Mouse (Mus musculus) cerebellum, adult 9-11 months (tissue): ENCODE results near the gene Dnajc17.

ENCODE experiments used
- DNase-seq: peaks from one replicate; pipeline ENCODE4 v3.0.0; 2022

Dnajc17 gene

GRCm38 (mm10) chr2:119197493-119197892, 11.1 kb downstream of the Dnajc17 start:
- no peak for DNase-seq

- DNase-seq: no peak
Measured at GRCm38 (mm10) chr2:119196316-119197108, 12.1 kb downstream of the Dnajc17 start.

GRCm38 (mm10) chr2:119194140-119194539, 14.5 kb downstream of the Dnajc17 start:
- peak; percentile 34 for DNase-seq

DNA sequence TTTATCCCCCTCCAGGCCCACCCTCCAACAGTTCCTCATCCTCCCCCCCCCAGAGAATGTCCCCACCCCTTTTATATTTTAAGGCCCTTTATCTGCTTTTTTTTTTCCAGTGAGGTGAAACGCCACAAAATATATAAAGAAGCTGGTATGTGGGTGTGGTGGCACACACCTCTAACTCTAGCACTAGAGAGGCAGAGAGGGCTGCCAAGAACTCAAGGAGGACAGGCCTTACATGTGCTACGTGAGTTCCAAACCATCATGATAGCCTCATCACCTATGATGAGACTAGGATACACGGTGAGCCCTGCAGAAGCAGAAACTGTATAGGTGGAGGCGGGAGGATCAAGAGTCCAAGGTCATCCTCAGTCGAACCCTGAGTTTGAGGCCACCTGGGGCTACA, 17.6 kb downstream of the Dnajc17 start:
- DNase-seq: no peak

GRCm38 (mm10) chr2:119189029-119189710, 19.4 kb downstream of the Dnajc17 start:
- DNase-seq: peak; percentile 87

GRCm38 (mm10) chr2:119182914-119183313, 25.7 kb downstream of the Dnajc17 start:
- no peak for DNase-seq

DNA sequence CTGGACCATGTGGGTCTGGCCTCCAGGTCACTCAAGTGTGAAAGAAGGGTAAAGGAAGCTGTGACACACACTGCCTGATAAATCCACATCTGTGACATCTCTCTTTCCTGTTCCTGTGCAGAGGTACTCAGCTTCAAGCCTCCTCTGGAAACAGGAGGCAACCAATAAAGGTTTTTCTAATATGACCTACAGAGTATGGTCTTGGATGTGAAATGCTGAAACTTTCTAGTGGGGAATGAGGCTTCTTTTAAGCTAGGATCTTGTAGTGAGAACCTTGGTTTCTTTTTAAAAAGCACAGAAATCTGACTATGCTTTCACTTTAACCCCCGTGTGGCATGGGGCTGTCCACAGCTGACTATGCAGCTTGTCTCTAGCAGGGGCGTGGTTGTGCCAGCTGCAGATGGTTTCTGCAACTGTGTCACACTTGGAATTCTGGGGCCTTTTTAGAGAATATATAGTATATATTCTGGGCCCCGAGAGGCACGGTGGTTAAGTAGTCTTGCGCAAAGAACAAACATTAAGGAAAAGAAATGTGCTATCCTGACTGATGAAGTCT, 31.1 kb downstream of the Dnajc17 start:
- no peak for DNase-seq

DNA sequence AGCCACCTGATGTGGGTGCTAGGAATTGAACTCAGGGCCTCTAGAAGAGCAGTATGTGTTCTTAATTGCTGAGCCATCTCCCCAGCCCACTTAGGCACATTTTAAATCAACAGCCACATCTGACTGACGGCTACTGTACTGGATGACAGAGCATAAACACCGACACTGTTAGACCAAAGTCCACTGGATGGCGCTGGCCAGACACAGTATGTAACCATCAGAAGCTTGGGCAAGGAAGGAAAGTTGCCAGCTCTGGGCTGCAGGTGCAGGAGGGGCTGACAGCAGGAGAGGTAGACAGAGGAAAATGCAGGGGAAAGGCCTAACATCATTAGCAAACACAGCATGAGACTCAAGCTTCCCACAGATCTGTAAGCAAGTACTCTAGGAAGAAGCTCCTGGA, 31.8 kb downstream of the Dnajc17 start:
- no peak for DNase-seq

GRCm38 (mm10) chr2:119175614-119176013, 33.0 kb downstream of the Dnajc17 start:
- DNase-seq: no peak

- DNase-seq: no peak
Measured at GRCm38 (mm10) chr2:119174866-119175265, 33.7 kb downstream of the Dnajc17 start.

- DNase-seq: no peak
Measured at GRCm38 (mm10) chr2:119173991-119174651, 34.5 kb downstream of the Dnajc17 start, which contains the start of gene Gm14137. TSS of gene Gm14137 (plus strand) at chr2:119174509.

DNA sequence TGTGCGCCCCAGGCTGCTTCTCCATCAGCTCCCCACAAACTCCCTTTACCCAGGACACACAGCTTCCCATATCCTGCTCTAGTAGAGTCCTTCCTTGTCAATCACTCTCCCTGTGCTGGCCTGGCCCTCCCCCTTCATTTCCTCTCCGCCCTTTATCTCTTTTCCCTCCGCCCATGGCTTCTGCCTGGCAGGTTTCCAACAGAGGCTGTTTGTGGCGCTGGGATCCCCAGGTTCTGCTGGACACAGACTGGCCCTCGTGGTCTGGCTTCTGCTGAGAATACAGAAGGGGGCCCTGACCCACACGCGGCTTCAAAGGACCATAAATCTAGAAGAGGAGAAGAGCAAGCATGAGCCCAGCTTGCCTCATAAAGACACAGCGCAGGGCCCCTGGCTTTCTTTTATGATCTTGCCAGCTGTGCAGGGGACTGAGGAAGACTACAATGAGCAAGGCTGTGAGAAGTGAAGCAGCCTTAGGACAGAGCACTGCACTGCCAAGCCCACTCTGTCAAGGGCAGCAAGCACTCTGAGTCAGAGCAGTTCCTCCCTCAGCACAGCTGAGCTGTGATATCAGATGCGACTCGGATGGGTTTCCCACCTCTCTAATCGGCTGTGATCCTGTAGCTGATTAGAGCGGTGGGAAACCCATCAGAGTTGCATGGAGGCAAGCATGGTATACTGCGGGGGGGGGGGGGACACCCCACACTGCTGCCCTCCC, 35.6 kb downstream of the Dnajc17 start:
- DNase-seq: no peak

GRCm38 (mm10) chr2:119172446-119172845, 36.1 kb downstream of the Dnajc17 start:
- no peak for DNase-seq

GRCm38 (mm10) chr2:119171574-119171973, 37.0 kb downstream of the Dnajc17 start:
- DNase-seq: no peak

GRCm38 (mm10) chr2:119170282-119170681, 38.3 kb downstream of the Dnajc17 start:
- DNase-seq: no peak

- DNase-seq: no peak
Measured at GRCm38 (mm10) chr2:119167866-119168256, 40.7 kb downstream of the Dnajc17 start.

GRCm38 (mm10) chr2:119166901-119167865, 41.4 kb downstream of the Dnajc17 start, which contains the start of gene Gchfr:
TSS of gene Gchfr (plus strand) at chr2:119167773.
- DNase-seq: peak; percentile 39

DNA sequence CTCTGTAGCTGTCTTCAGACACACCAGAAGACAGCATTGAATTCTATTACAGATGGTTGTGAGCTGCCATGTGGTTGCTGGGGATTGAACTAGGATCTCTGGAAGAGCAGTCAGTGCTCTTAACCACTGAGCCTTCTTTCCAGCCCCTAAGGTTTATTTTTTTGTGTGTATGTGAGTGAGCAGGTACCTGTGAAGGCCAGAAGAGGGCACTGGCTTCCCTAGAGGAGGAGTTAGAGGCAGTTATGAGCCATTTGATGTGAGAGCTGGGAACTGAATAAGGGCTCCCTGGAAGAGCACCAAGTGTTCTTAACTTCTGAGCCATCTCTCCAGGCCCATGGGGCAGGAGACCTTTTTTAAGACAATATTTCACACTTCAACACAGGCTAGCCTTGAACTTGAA, 43.2 kb downstream of the Dnajc17 start:
- no peak for DNase-seq

DNA sequence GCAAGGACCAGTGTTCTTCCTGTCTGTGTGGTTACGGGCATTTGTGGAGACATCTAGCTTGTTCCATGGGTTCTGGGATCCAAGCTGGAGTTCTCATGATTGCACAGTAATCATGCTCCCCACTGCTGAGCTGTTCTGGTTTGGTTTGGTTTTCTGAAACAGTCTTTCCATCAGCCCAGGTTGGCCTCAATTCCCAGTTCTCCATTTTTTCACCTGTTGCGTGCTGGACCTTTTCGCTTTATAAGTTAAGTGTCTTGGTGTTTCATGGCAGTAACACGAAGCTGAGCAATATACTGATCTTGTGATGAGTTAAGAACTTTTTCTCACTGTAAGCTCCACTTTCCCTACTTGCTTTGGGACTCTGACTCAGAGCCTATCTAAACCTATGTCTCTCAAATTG, 44.6 kb downstream of the Dnajc17 start:
- no peak for DNase-seq

DNA sequence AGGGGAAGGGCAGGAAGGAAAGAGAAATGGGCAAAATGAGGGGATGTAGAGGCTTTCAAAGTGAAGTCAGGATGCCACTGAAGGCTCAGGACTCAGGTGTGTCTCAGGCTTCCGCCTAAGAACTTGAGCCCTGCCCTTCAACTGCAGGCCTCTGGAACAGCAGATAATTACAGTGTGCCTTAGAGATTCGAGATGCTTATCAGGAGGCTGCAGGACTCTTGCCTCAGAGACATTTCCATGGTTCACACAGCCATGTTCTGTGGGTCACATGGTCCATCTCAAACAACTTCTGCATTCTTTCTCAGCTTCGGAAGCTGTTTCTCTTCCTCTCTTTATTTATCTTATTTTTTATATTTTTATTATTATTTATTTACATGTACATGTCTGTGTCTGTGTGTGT, 45.5 kb downstream of the Dnajc17 start:
- DNase-seq: no peak

DNA sequence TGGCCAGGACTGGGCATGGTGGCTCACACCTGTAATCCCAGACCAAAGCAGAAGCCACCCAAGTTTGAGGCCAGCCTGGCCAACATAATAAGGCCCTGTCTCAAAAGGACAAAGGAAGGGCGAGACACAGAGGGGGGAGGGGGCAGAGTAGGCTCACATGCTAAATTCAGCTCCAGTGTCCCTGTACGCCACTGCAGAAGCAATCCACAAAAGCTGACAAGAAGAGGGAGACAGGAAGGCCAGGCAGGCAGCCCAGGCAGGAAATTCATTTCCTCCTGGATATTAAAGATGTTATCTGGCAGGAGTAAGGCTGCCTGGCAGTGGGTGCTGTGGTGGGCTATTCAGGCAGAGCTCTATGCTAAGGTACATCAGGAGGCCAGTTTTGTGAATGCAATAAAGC, 47.3 kb downstream of the Dnajc17 start:
- no peak for DNase-seq
